Mouse (Mus musculus) embryonic facial prominence, embryonic 14.5 days (tissue): ENCODE results near the gene Capza2. TPM values are rescaled to one million over a fixed set of nuclear protein-coding genes. Genes with fewer than 3 reads are reported as not detected.

Experiments used
- ATAC-seq: fragments of 200-750 bp; cut with Nextera tagmentation; 2 replicates; pipeline ENCODE4 v1.8.0; 2017; ENCODE audit warnings: low read depth, moderate number of reproducible peaks, moderate TSS enrichment
- DNase-seq: peaks from one replicate; pipeline ENCODE4 v3.0.0-alpha.2; 2015; ENCODE audit warnings: low spot score
- H3K27ac ChIP-seq: fragments of 300-500 bp; sonication (generic); replicated peaks from 2 replicates; pipeline ENCODE4 v1.5.1; 2014; ENCODE audit warnings: low read depth, mild to moderate bottlenecking, low read length, moderate library complexity
- H3K27me3 ChIP-seq: fragments of 300-500 bp; sonication (generic); replicated peaks from 2 replicates; pipeline ENCODE4 v1.6.1; 2014; ENCODE audit warnings: low read length; ENCODE audit not compliant: control insufficient read depth, insufficient read depth
- H3K36me3 ChIP-seq: fragments of 300-500 bp; sonication (generic); 2 replicates; pipeline ENCODE4 v1.6.1; 2014; ENCODE audit warnings: low read length, mixed read lengths; ENCODE audit not compliant: control insufficient read depth, insufficient read depth
- H3K4me1 ChIP-seq: fragments of 300-500 bp; sonication (generic); 2 replicates; pipeline ENCODE4 v1.6.1; 2014; ENCODE audit warnings: antibody characterized with exemption, low read length; ENCODE audit not compliant: control insufficient read depth, insufficient read depth
- H3K4me2 ChIP-seq: fragments of 300-500 bp; sonication (generic); 2 replicates; pipeline ENCODE4 v1.6.1; 2014; ENCODE audit warnings: low read depth, mild to moderate bottlenecking, low read length, moderate library complexity, mixed read lengths
- H3K4me3 ChIP-seq: fragments of 300-500 bp; sonication (generic); 2 replicates; pipeline ENCODE4 v1.5.1; 2014; ENCODE audit warnings: low read depth, mild to moderate bottlenecking, low read length
- H3K9ac ChIP-seq: fragments of 300-500 bp; sonication (generic); 2 replicates; pipeline ENCODE4 v1.6.1; 2014; ENCODE audit warnings: low read depth, mild to moderate bottlenecking, low read length, moderate library complexity, mixed read lengths
- H3K9me3 ChIP-seq: fragments of 300-500 bp; sonication (generic); 2 replicates; pipeline ENCODE4 v1.6.1; 2016; ENCODE audit warnings: low read length; ENCODE audit not compliant: control insufficient read depth
- WGBS: fragments of 180-500 bp; shearing (Covaris S2); extraction: QIAGEN DNeasy Blood & Tissue Kit; methylation state at CpG from one replicate; pipeline ENCODE4 v1.1.7; 2014; 5-methylcytosine and 5-hydroxymethylcytosine counted together
- polyA plus RNA-seq: library from polyadenylated mRNA; unstranded; fragments of >200 nt; fragmentation: Nextera tagmentation; extraction: Ambion mirVana; gene quantifications from 2 replicates; pipeline ENCODE4 v1.2.1, GENCODE M21; 2014

Capza2 gene
- polyA plus RNA-seq, 1 experiment from 2014 or later = 234 TPM

DNA sequence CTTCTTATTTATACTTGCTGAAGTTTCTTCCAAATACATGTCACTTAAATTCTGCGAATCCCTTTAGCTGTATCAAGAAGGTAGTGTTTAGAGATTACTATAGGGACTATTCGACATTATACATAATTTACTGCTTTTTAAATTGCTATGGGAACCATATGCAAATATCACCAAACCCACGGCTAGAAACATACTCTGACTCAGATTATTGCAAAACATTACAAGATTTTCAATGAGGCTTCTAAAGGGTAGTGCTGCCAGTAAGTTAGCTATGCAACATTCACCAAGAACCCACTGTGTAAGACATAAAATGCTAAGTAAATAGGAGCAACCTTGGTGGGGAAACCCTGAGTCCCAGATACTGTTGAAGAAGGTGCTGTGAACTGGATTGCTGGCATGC is 1.0 kb upstream of the Capza2 start:
- no peak overlapping the region for H3K4me2 ChIP-seq
- H3K36me3 ChIP-seq = no peaks in the 10 kb centered on the region
- H3K4me3 ChIP-seq = no peak overlapping the region
- H3K9me3 ChIP-seq = no peaks in the 10 kb centered on the region
- peaks cover 10% of the 10 kb centered on the region; the same call in 1 of the 2 replicates for H3K4me1 ChIP-seq
- DNase-seq (no peak), ATAC-seq (no peak)
- no peak overlapping the region for H3K27ac ChIP-seq
- 79% methylated on average over 3 of the region's 3 CpGs for WGBS
- H3K27me3 ChIP-seq = no peaks in the 10 kb centered on the region
- H3K9ac ChIP-seq = no peak overlapping the region

- H3K4me2 ChIP-seq = peak overlapping the region; percentile 65
- WGBS = under 1% methylated on average over 21 of the region's 45 CpGs
- H3K27me3 ChIP-seq = no peaks in the 10 kb centered on the region
- H3K27ac ChIP-seq = peak overlapping the region; percentile 95
- H3K9ac ChIP-seq = peak overlapping the region; percentile 99
- no peaks in the 10 kb centered on the region for H3K36me3 ChIP-seq
- peak; percentile 94 for ATAC-seq
- DNase-seq = peak; percentile 96
- H3K9me3 ChIP-seq = 0 out of 2 replicates have a peak, but pooled peaks cover 3% of the 10 kb centered on the region
- H3K4me3 ChIP-seq = peak overlapping the region; percentile 92
- H3K4me1 ChIP-seq = peaks cover 10% of the 10 kb centered on the region; the same call in 1 of the 2 replicates
These were observed 733 bp downstream of the Capza2 start for GRCm38 (mm10) chr6:17636764-17637170.

GRCm38 (mm10) chr6:17637205-17638203 is 1.5 kb downstream of the Capza2 start:
- H3K27me3 ChIP-seq = no peaks in the 10 kb centered on the region
- peak overlapping the region; percentile 99 for H3K9ac ChIP-seq
- DNase-seq (peak; percentile 72), ATAC-seq (peak; percentile 87)
- 0 out of 2 replicates have a peak, but pooled peaks cover 3% of the 10 kb centered on the region for H3K9me3 ChIP-seq
- H3K4me2 ChIP-seq = peak overlapping the region; percentile 65
- no peaks in the 10 kb centered on the region for H3K36me3 ChIP-seq
- H3K4me3 ChIP-seq = peak overlapping the region; percentile 92
- H3K27ac ChIP-seq = peak overlapping the region; percentile 95
- peaks cover 10% of the 10 kb centered on the region; the same call in 1 of the 2 replicates for H3K4me1 ChIP-seq
- WGBS = under 1% methylated on average over 33 of the region's 62 CpGs

DNA sequence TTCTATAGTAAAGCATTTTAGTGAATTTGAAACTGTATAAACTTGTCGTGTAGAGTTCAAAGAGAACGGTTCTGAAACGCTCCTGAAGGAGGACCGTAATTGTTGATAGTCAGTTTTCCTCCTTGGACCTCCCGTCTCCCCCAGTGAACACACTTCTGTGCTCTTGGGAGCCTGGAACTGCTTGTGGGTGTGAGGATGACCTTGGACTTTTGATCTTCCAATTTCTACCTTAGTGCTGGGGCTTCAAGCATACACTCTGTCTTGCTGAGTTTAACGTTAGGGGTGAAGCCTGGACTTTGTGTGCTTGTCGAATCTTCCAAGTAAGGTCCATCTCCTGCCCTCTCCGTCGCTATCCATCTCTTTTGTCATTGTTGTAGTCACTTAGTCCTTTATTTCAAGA is 4.0 kb downstream of the Capza2 start:
- Histone ChIP-seq H3K4me1 (peaks cover 10% of the 10 kb centered on the region; the same call in 1 of the 2 replicates), H3K27ac (no peak overlapping the region), H3K36me3 (no peaks in the 10 kb centered on the region), H3K9ac (no peak overlapping the region), H3K27me3 (no peaks in the 10 kb centered on the region), H3K9me3 (0 out of 2 replicates have a peak, but pooled peaks cover 3% of the 10 kb centered on the region), H3K4me2 (no peak overlapping the region), H3K4me3 (no peak overlapping the region)
- DNase-seq = no peak
- no peak for ATAC-seq
- 84% methylated on average over 9 of the region's 9 CpGs for WGBS

DNA sequence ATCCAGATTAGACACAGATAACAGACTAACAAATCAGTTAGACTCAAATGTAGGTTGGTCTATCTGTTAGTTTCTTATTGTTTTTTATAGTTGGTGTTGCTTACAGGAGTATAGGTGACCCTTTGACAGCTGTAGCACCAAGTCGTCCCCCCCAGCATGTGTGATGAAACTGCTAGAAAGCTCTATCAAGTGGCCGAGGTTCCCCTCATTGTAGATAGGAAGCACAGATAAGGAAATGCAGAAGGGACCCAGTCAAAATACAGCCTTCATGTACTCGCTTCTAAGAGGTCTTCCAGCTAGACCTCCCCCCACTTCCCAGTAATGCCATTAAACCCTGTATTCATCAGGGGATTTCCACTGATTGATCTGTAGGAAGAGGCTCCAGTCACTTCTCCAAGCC is 6.7 kb downstream of the Capza2 start:
- Histone ChIP-seq H3K27me3 (no peaks in the 10 kb centered on the region), H3K9ac (no peak overlapping the region), H3K36me3 (no peaks in the 10 kb centered on the region), H3K4me1 (peaks cover 12% of the 10 kb centered on the region; the same call in 1 of the 2 replicates), H3K27ac (no peak overlapping the region), H3K4me3 (no peak overlapping the region), H3K4me2 (no peak overlapping the region), H3K9me3 (0 out of 2 replicates have a peak, but pooled peaks cover 3% of the 10 kb centered on the region)
- ATAC-seq = no peak
- 59% methylated on average over 3 of the region's 3 CpGs for WGBS
- DNase-seq = no peak

DNA sequence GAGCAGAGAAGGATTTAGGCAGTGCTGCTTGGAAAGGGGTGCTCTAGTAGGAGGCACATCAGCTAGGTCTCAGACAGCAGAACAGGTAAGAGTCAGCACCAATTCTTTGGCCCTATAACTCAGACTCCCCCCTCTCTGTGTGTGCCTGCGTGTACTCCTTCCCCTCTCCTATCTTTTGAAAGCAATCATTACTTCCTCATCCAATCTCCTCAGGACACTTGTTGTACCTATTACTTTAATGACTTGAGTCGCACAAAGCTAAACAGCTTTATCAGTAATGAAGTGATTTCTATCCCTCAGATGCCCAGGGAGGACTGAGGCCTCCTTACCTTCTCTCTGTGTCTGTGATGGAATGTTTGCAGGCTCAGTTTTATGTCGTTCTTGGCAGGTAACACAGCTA is 10.1 kb downstream of the Capza2 start:
- peaks cover 3% of the 10 kb centered on the region; the same call in 1 of the 2 replicates for H3K4me1 ChIP-seq
- WGBS = 72% methylated on average over 3 of the region's 3 CpGs
- H3K4me3 ChIP-seq = no peak overlapping the region
- DNase-seq = no peak
- H3K9ac ChIP-seq = no peak overlapping the region
- peaks cover 26% of the 10 kb centered on the region for H3K36me3 ChIP-seq
- no peak for ATAC-seq
- no peak overlapping the region for H3K4me2 ChIP-seq
- no peak overlapping the region for H3K27ac ChIP-seq
- H3K9me3 ChIP-seq = no peaks in the 10 kb centered on the region
- no peaks in the 10 kb centered on the region for H3K27me3 ChIP-seq

DNA sequence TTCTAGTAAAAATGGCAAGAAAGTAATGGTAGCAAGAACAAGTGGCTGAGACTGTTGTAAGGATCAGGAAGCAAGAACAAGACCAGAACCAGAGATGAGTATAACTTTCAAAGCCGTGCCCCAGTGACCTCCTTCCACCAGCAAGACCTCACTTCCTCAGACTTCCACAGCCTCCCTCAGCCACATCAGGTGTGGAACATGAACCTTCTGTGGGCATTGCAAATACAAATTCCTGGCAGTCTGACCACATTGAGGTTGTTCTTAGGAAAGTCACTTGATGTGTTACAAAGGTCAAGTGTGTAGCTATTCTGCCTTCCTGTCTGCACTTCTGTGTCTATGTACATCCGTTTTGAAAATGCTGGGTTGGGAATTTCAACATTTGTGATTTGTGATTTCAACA is 16.1 kb downstream of the Capza2 start:
- Histone ChIP-seq H3K4me2 (no peak overlapping the region), H3K4me3 (no peak overlapping the region)
- 80% methylated on average over 2 of the region's 2 CpGs for whole genome bisulfite sequencing

GRCm38 (mm10) chr6:17655080-17655479 is 19.0 kb downstream of the Capza2 start:
- peaks cover 68% of the 10 kb centered on the region for H3K36me3 ChIP-seq
- no peaks in the 10 kb centered on the region for H3K9me3 ChIP-seq
- no peaks in the 10 kb centered on the region for H3K4me1 ChIP-seq
- DNase-seq (no peak), ATAC-seq (no peak)
- H3K4me3 ChIP-seq = no peak overlapping the region
- H3K27me3 ChIP-seq = no peaks in the 10 kb centered on the region
- no peak overlapping the region for H3K27ac ChIP-seq
- no peak overlapping the region for H3K9ac ChIP-seq
- H3K4me2 ChIP-seq = no peak overlapping the region
- WGBS = 93% methylated on average over 2 of the region's 2 CpGs

More for the DNA sequence above, 16.1 kb downstream of the Capza2 start:
- Histone ChIP-seq H3K9me3 (no peaks in the 10 kb centered on the region), H3K36me3 (peaks cover 67% of the 10 kb centered on the region), H3K27ac (no peak overlapping the region), H3K27me3 (no peaks in the 10 kb centered on the region), H3K9ac (no peak overlapping the region), H3K4me1 (no peaks in the 10 kb centered on the region)
- DNase-seq (no peak), ATAC-seq (no peak)
